Mouse (Mus musculus) spleen, adult 18-20 months (tissue): ENCODE measurements around the gene Prkaca.

Experiments used
- DNase-seq, 2 experiments: peaks; one replicate each; pipeline ENCODE4 v3.0.0; 2022; ENCODE audit warnings: mixed read lengths in 2 of 2

The Prkaca gene

GRCm38 (mm10) chr8:84042066-84042947, 69.5 kb downstream of the Prkaca start, which contains the start of gene Il27ra:
Il27ra (minus strand) TSS chr8:84042589.
- peak; percentile 72 to 75 for DNase-seq

- DNase-seq, result no peak
These were observed 70.2 kb downstream of the Prkaca start for GRCm38 (mm10) chr8:84042948-84043342.

GRCm38 (mm10) chr8:84044103-84044502, 71.3 kb downstream of the Prkaca start:
- no peak for DNase-seq

- DNase-seq, result no peak
These were observed 72.1 kb downstream of the Prkaca start, which contains the start of gene Rln3 for GRCm38 (mm10) chr8:84044900-84045299. Rln3 (minus strand) TSS chr8:84045000.
